Mouse (Mus musculus) Muller cell, postnatal 12 days (primary cell): ENCODE measurements at regions not wholly inside any gene's neighbourhood (a gene's known extent, or its start where the extent isn't known, plus 50 kb on each side); places are given as distances from the start of the nearest gene placed in this dataset.

Experiments
- DNase-seq: peaks from one replicate; pipeline ENCODE4 v3.0.0-alpha.2; 2015; ENCODE audit errors: inconsistent ontology term

DNA sequence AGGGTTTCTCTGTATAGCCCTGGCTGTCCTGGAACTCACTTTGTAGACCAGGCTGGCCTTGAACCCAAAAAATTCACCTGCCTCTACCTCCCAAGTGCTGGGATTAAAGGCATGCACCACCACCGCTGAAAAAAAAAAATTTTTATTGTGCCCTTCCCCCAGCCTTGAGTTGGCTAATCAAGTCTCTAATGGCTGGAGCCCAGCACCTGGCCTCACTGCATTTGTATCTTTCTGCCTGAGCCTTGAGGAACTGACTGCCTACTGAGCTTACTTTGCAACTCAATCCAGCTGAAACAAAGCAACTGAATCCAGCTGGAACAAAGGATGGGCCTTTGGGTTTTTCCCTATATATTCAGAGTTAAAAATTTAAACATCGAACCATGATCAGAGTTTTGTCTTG, 153.3 kb upstream of the Ccnh start:
- DNase-seq = no peak

DNA sequence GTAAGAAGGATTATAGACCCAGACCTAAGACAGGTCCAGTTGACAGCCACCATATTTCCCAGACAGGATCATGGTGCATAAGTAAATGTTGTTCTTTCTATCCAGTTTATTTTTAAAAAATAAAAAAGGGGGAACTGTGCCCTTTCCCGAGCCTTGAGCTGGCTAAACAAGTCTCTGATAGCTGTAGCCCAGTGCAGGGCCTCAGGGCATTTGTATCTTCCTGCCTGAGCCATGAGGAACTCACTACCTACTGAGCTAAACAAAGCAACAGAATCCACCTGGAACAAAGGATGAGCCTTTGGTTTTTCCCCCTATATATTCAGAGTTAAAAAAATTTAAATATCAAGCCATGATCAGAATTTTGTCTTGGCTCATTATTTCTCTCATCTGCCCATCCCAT, 152.4 kb upstream of the Ccnh start:
- DNase-seq = no peak

DNA sequence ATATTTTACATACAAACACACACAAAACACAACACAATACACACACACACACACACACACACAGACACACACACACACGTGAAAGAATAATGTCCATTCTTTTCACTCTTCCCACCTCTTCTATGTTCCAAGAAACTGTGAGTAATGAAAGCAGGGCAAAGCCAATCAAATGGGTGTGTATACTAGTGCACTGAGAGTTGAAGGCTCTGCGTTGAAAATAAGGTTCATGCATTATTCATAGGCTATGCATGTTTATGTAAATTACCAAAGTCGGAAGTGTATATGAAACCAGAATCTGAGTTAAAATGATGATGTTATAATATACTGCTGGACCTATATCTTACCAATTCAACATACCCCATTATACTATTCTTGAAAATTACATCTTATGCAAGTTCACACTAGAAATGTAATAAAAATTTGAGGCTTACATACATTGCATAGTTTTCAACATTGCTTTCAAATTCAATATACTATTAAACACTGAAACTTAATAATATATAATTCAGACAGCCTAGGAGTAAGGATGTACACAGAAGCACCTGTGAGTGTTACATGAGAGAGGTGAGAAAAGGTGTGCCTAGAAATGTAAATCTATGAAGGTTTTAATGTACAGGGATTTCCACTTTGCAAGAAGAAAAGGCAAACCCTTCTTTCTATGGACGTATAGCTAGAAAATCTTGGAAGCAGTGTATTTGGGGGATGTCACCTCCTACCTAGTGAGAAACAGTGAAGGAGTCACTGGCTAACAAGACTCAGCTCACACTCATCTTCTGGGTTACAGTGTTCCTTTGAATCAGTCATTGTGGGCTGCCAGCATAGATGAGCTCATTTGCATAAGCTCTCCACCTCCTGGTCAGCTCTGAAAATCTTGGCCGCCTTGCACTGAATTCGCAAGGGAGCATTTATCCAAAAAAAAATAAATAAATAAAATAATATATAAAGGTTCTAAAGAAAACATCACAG, 122.3 kb upstream of the Ccnh start:
- DNase-seq = no peak

DNA sequence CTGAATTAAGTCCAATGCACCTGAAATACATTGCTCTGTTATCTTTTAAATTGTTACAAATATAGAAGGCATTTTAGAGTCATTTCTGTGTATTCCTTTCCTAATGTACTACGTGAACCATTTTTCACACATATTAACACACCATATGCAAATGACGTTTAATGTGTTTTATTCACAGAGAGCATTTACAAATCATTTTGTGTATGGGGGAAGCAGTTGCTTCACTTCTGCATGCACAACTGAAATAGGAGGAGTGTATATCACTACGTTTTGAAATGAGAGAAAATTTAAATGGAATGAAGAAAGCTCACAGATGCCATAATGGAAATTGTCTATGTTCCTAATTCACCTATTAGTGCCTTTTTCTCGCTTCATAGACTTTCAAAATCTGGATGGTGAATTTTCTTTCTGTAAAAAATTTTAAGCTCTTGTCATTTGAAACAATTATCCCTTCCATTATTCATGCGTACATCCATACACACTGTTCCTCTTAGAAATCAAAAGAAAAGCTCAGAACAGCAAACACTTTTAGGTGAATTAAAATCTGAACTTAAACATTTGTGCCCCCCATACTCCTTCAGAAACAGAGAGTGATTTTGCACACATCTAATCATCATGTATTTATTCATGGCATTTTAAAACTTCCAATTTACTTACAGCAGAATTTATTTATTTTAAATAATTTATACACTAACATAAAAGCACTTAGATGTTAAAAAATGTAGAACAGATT, 121.5 kb upstream of the Ccnh start:
- no peak for DNase-seq

DNA sequence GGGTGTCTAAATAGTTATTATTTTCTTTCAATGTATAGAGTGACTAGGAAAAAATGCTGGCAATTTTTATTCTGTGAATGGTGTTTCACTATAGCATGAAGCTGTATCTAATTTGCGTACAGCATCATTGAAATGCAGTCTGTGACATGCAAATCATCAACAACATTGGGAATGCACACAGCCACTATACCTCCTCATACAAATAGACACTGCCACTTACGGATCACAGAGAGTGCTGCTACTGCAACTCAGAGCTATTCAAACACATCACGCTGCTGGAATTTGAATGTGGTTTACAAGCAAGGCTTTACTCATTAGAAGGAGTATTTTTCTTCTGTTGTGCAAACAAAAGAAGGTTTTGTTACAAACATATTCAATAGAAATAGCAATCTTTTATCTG, 120.8 kb upstream of the Ccnh start:
- DNase-seq = peak; percentile 82

DNA sequence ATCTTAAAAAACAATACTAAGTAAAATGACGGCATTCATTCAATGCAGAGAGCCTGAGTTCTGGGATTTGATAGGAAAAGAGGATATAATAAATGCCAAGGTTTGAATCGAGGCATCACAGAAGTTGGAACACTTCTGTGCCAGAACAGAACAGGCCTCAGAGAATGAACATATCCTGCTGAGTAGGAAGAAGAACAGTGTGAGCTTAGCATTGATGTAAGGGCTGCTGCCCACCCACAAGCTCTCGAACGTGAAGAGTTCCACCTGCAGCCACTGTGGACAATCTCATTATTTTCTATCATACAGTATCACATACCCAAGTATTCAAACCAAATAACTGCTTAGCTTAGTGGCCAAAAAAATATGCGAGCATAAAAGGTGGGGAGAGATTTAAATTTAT, 105.9 kb upstream of the Ccnh start:
- no peak for DNase-seq

DNA sequence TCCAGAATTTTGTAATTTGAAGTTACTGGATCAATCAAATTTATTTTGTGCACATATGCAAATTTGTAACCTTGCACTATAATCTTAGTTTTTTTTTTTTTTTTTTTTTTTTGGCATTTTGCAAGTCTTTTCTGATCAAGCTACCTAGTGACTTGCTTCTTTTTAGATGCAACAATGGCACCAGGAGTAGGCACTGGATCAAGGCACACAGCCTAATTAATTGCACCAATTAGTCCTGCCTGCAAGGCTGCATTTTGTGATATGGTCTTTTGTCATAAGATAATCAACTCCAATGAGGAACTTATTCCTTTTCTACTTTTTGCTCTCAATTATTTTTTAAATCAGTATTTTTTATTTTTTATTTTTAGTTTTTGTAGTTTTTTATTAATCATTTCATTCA, 105.5 kb upstream of the Ccnh start:
- no peak for DNase-seq

DNA sequence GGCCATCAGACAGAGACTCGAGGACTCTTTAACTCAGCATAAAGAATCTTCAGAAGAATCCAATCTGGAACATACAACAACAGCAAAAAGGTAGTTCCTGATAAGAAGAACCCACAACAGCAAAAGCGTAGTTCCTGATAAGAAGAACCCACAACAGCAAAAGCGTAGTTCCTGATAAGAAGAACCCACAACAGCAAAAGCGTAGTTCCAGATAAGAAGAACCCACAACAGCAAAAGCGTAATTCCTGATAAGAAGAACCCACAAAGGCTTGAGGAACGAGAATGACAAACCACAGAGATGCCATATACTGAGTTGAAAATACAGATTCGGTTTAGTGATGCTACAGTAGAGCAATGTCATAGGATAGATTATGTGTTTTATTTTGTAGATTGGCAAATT, 93.0 kb upstream of the Ccnh start:
- no peak for DNase-seq

DNA sequence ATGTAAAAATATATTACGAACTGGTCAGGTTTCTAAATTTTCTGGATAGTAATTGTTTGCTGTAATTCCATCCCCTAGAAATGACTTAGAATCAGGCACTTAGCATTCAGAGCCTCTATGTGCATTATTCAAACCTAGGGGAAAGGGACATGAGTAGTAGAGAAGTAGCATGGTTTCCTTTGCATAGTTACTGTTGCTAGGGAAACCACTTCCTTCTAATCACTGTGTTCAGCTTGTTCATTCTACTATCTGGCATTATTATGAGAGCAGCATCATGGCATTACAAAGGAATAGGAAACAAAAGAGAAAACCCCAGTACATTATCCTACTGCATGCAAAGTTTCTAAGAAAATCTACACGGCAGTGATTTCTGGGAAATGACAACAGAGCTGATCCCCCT, 65.9 kb upstream of the Ccnh start:
- DNase-seq = no peak

DNA sequence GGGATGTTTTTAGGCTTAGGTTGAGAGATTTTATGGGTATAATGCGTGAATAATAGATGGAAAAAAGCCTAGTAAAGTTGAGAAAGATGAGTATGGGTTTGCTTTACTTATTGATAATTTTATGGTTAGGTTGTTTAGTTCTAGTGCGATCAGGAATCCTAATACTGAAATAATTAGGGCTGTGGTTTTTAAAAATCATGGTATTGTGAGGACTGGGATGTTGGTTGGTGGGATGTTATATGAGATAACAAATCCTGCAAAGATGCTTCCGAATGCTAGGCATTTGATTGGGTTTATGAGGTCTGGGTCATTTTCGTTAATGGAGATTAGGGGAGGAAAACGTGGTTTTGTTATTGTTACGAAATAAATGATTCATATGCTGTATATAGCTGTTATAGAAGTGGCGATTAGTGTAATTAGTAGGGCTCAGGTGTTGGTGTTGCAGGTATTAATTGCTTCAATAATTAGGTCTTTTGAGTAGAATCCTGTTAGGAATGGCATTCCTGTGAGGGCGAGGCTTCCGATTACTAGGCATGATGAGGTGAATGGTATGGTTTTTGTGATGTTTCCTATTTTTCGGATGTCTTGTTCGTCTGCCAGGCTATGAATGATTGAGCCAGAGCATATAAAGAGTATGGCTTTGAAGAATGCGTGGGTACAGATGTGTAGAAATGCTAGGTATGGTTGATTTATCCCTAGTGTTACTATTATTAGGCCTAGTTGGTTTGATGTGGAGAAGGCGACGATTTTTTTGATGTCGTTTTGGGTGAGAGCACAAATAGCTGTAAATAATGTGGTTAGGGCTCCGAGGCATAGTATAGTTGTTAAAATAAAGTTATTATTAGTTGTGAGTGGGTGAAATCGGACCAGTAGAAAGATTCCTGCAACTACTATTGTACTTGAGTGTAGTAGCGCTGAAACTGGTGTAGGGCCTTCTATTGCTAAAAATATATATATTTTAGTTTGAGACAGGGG, 62.3 kb upstream of the Ccnh start:
- DNase-seq = peak; percentile 85

DNA sequence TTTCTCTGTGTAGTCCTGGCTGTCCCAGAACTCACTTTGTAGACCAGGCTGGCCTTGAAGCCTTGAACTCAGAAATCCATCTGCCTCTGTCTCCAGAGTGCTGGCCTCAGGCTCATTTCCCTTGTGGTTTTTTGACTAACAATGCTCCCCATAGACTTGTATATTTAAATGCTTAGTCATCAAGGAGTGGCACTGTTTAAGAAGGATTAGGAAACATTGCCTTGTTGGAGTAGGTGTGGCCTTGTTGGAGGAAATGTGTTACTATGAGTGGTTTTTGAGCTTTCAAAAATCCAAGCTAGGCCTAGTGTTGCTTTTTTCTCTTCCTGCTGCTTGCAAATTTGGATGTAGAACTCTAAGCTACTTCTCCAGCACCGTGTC, 61.7 kb upstream of the Ccnh start:
- DNase-seq = no peak
